Mouse (Mus musculus) brain, embryonic 14.5 days (tissue): Measurements from ENCODE around the gene Gm5426.

ENCODE experiments used
- CTCF ChIP-seq: fragments of 200-500 bp; IDR thresholded peaks from 2 replicates; pipeline ENCODE4 v1.5.1; 2012; ENCODE audit warnings: inconsistent platforms, mild to moderate bottlenecking, moderate library complexity, borderline replicate concordance; ENCODE audit not compliant: insufficient read depth, insufficient read length; ENCODE audit errors: extremely low read depth
- POLR2A ChIP-seq: fragments of 200-500 bp; IDR thresholded peaks from 2 replicates; pipeline ENCODE4 v1.6.1; 2012; ENCODE audit warnings: mild to moderate bottlenecking, inconsistent platforms, borderline replicate concordance; ENCODE audit not compliant: poor library complexity, insufficient read depth, insufficient read length, severe bottlenecking; ENCODE audit errors: extremely low read depth

DNA sequence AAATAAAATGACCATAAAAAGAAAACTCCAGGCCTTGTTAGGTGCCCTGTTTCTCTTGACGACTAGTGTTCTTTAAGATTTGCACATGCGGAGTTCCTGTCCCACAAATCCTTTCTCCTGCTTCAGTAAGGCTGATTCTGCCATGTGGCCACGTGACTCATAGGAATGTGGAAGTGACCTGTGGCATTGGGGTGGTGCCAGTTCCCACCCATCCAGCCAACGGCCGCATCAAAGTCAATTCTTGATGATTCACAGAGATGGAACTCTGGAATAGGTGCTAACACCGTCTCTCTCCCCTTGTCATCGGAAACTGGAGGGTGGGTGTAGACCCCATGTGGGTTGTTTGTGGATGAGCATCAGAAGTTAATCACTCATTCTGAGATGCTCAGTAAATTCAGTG lies 39.7 kb upstream of the Gm5426 start:
- no peak for TF ChIP-seq POLR2A
- TF ChIP-seq CTCF: no peak
